Mouse (Mus musculus) cortical plate, adult 2 months (tissue): Measurements from ENCODE around the gene Tesmin.

Experiments
- CTCF ChIP-seq: fragments of 200-500 bp; IDR thresholded peaks from 2 replicates; pipeline ENCODE4 v1.5.1; 2011; ENCODE audit warnings: mild to moderate bottlenecking, control low read depth, low read length; ENCODE audit not compliant: insufficient read depth; ENCODE audit errors: extremely low read depth
- POLR2A ChIP-seq: fragments of 200-500 bp; IDR thresholded peaks from 2 replicates; pipeline ENCODE4 v1.6.1; 2011; ENCODE audit warnings: mild to moderate bottlenecking, low read length, control low read depth; ENCODE audit not compliant: insufficient read depth; ENCODE audit errors: extremely low read depth

GRCm38 (mm10) chr19:3419251-3419650, 30.6 kb downstream of the Tesmin start:
- TF ChIP-seq POLR2A: no peak
- TF ChIP-seq CTCF: no peak
